Comparison of ENCODE assay signal across 8 mouse cellular contexts in the genomic region with DNA sequence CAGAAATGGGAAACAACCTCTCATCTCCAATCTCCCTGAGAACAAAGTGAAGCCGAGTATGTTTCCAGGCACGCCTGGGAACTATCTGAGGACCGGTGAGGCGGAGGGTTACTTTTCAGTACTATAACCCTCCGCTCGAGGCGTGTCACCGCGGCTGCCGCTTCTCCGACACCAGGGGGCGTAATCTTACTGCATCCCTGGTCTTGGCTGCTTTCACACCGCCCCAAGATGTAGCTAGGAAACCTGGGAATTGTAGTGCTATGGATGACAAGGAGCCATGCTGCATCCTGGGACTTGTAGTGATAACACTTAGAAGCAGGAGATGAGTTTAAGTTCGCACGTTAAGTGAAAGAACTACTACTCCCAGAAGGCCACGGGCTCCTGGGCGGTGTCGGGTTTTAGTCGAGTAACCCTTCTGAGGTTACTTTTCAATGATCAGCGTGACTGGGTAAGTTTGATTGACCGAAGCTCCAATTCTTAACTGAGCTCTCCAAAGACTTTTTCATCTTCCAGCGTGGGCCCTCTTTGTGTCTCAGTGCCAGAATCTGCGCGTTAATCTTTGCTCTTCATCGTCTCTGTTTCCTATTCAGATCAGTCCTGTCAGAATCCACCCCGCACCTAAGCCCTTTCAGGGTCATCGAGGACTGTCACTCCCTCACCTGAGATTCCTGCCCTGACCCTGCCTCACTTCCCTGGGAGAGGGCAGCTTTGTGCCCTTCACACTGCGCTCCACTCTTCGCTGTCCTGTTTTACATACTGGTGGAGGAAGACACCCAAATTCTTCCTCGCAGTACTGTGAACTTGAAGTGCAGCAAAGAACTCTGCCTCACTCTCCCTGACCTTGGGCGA. TPM values are rescaled to one million over a fixed set of nuclear protein-coding genes. Genes with fewer than 3 reads are reported as not detected.
A peak's percentile ranks its signal among the peaks of the same experiment; 100 is the strongest.
DNase-seq lines count a peak whose midpoint lies in the region; ATAC-seq lines count a peak whose summit lies in the region.

A gene (plus strand): TSS at position 344 of the 849 bp plus-strand sequence.

- peak; percentile 99 for ATAC-seq in hindbrain, embryonic 12.5 days (ENCODE audit: low FRiP score)

- no peaks in the 10 kb centered on the region for H3K36me3 ChIP-seq in hindbrain, embryonic 12.5 days

- DNase-seq in NIH3T3 (ENCODE audit: low read depth), result peak; percentile 97
- peak; percentile 97 to 98 for DNase-seq in cerebellum, postnatal 10 days
- peak; percentile 93 to 95 for DNase-seq in frontal cortex, postnatal 10 days (ENCODE audit: low spot score in 2 of 2)
- peak; percentile 97 to 98 for DNase-seq in layer of hippocampus, postnatal 14 days (ENCODE audit: low spot score in 2 of 2)
- DNase-seq in lung, postnatal 14 days, result peak; percentile 95
- peak; percentile 98 for DNase-seq in retina, adult 2 months (ENCODE audit: low read depth, low spot score)
- DNase-seq in thymus, postnatal 36 days, result peak; percentile 90 to 91

- under 1% methylated on average over 31 of the region's 31 CpGs for WGBS in hindbrain, embryonic 12.5 days

- peaks cover 28% of the 10 kb centered on the region for H3K4me1 ChIP-seq in hindbrain, embryonic 12.5 days

- peak within 1 kb of the TSS; percentile 44 for H3K4me3 ChIP-seq in hindbrain, embryonic 12.5 days

- H3K27me3 ChIP-seq in hindbrain, embryonic 12.5 days, result no peaks in the 10 kb centered on the region

- H3K27ac ChIP-seq in hindbrain, embryonic 12.5 days, result peak within 1 kb of the TSS; percentile 55

- peak within 1 kb of the TSS; percentile 66 for H3K9ac ChIP-seq in hindbrain, embryonic 12.5 days

- H3K4me2 ChIP-seq in hindbrain, embryonic 12.5 days (replicated peaks), result peak within 1 kb of the TSS; percentile 68

- H3K9me3 ChIP-seq in hindbrain, embryonic 12.5 days (replicated peaks), result no peaks in the 10 kb centered on the region

RNA-seq across cellular contexts. Expression of the gene that starts here (rescaled TPM):
- polyA plus RNA-seq in hindbrain, embryonic 12.5 days (2016; fragmentation: Nextera tagmentation; extraction: Ambion mirVana), result 9.2 and 10.7 TPM in 2 replicates
- 10 to 100 TPM in 1 of 2 experiments, 1 to 10 TPM in 1; 7.8 to 10.9 TPM for total RNA-seq in layer of hippocampus, postnatal 14 days (2021)

Comparison
In these comparisons a context has a peak if more than half of its experiments do, and no peak if none do; other contexts are left out.
1. Peak in every context shown above with its lines: DNase-seq, ATAC-seq, H3K4me3 ChIP-seq and H3K27ac ChIP-seq.